Mouse (Mus musculus) embryonic fibroblast, embryonic 13.5 days (primary cell): Measurements from ENCODE around the gene Wdr25.

ENCODE experiments used
- CTCF ChIP-seq: IDR thresholded peaks from 2 replicates; pipeline ENCODE4 v1.5.1; 2011; ENCODE audit warnings: mild to moderate bottlenecking, control low read depth, low read length, moderate library complexity, borderline replicate concordance; ENCODE audit not compliant: insufficient read depth
- POLR2A ChIP-seq: IDR thresholded peaks from 2 replicates; pipeline ENCODE4 v1.6.1; 2011; ENCODE audit warnings: low read depth, mild to moderate bottlenecking, control low read depth, low read length, moderate library complexity

DNA sequence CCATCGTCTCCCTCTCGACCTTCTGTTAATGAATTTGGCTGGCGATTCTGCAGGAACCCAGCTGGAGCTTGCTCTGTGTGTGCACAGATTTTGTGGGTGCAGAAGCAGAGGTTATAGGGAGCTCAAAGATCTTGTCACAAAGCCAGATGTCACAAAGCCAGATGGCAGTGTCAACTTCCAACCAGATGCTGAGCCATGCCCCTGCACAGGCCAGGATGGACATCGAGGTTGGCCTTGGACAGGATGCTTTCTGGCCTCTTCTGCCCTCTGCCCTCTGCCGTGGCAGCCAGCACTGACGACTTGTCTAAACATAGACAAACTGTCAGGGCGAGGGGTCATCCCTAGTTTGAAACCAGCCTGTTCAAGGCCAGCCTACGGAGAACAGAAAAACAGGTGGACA is 43.3 kb upstream of the Wdr25 start:
- TF ChIP-seq POLR2A, result no peak
- TF ChIP-seq CTCF, result no peak
